Mouse (Mus musculus): ENCODE measurements around the gene Kcnf1. TPM values are rescaled to one million over a fixed set of nuclear protein-coding genes. Genes with fewer than 3 reads are reported as not detected.

Kcnf1 gene
- polyA plus RNA-seq, 1 experiment from 2014 or later = 0.29 TPM

Other genes with a start within 250 kb of the Kcnf1 start
- gene Pqlc3, start 176.5 kb downstream of the Kcnf1 start, polyA plus RNA-seq (2015; fragmentation: Nextera tagmentation; extraction: Ambion mirVana) = 4.9 and 5.3 TPM in 2 replicates
- 0.08 TPM in 1 of 2 replicates, not detected in the other for gene 2410004P03Rik, start 165.2 kb downstream of the Kcnf1 start, polyA plus RNA-seq (2015; fragmentation: Nextera tagmentation; extraction: Ambion mirVana)
- 225 and 228 TPM in 2 replicates for gene Pdia6, start 89.7 kb upstream of the Kcnf1 start, polyA plus RNA-seq (2015; fragmentation: Nextera tagmentation; extraction: Ambion mirVana)
- gene Atp6v1c2, start 152.5 kb upstream of the Kcnf1 start, polyA plus RNA-seq (2015; fragmentation: Nextera tagmentation; extraction: Ambion mirVana) = 0.09 TPM in 1 of 2 replicates, not detected in the other
- gene Nol10, start 171.6 kb upstream of the Kcnf1 start, polyA plus RNA-seq (2015; fragmentation: Nextera tagmentation; extraction: Ambion mirVana) = 8.8 and 9.9 TPM in 2 replicates